Mouse (Mus musculus) erythroblast, adult 5-6 weeks (primary cell): ENCODE measurements around the gene Gm20696. TPM values are rescaled to one million over a fixed set of nuclear protein-coding genes. Genes with fewer than 3 reads are reported as not detected.

Experiments
- ATAC-seq: replicated peaks from 2 replicates; pipeline ENCODE4 v1.8.0; 2016; ENCODE audit warnings: moderate number of reproducible peaks, mild to moderate bottlenecking, moderate TSS enrichment, inconsistent platforms; ENCODE audit not compliant: poor library complexity, low FRiP score, severe bottlenecking
- total RNA-seq, 2 experiments: library from RNA; stranded (forward) in 1 of 2; stranded (reverse) in 1 of 2; fragments of 150-400 nt in 1 of 2; fragments of 200-764, 138-1000 nt in 1 of 2; gene quantifications; 2 replicates each; pipeline versions ENCODE4 v1.2.3 to v1.2.4; 2015 to 2017; ENCODE audit warnings: low replicate concordance in 2 of 2

Gm20696 gene
- total RNA-seq, 2 experiments from 2014 or later, result 2.7 to 3.7 TPM

GRCm38 (mm10) chr6:99260941-99261736 lies 405.5 kb downstream of the Gm20696 start:
- no peak for ATAC-seq

DNA sequence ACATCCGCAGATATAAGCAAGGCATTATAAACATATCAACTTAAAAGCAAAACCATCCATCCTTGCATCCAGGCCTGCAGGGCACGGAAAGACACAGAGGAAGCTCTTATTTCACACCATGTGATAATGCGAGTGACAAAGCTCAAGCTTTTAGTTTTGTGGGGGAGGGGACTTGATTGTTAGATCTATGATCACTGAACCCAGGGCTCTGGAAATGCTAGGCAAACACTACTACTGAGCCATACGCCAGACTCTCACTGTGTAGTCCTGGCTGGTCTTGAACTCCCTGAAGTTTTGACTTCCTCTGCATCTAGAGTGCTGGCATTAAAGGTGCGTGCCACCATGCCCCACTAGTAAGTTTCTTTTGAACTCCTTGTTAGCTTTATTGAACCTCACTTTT lies 408.3 kb downstream of the Gm20696 start:
- no peak for ATAC-seq

DNA sequence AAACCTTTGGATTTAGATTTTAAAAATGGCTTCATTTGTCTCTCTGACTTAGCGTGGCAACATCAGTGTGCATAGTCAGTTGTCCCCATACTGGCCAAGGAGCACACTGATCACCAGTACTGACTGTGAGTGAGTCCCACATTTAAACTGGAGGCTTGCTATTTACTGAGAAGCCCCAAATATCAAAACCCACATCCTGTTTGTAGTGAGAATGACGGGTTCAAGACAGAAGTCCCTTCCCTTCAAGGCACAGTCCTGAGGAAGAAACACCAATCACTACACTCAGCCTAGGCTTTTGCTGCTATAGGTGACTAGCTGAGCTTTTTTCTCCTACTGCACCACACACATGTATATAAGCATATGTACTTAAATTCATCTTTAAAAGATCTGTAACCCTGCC lies 408.9 kb downstream of the Gm20696 start:
- ATAC-seq, result no peak

- no peak for ATAC-seq
Measured at GRCm38 (mm10) chr6:99253331-99253730, 413.3 kb downstream of the Gm20696 start.

DNA sequence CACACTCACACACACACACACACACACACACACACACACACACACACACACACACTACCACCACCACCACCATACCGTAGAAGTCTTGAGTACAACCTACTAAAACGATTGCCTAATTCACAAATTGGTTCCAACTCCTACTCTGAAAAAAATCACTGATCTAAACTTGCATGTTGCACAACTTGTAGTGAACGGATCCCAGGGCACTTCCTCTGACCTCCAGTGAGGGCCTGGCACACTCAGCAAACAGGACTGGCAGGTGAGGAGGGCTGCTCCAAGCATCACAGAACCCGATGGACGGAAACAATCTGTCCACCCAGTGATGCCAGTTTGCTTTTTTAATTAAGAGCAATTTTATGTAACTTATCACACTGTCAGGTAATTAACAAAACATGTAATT lies 413.8 kb downstream of the Gm20696 start:
- no peak for ATAC-seq

DNA sequence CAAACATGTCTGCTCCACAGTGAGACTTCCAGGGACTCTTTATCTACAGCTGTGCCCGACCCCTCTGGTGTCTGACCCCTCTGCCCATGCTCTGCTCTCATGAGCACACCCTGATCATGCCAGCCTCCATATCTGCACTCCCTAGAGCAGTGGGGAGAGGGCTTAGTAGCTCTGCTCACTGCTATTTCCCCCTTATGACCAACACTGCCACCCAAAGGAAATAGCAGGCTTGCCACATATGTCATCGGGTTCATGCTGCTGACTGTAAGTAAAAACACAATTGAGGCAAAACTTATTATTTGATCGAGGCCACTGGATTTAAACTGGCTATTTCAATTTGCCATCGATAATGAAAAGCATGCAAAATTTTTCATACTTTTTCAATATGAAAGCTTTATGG lies 414.7 kb downstream of the Gm20696 start:
- no peak for ATAC-seq

GRCm38 (mm10) chr6:99251222-99251621 lies 415.4 kb downstream of the Gm20696 start:
- ATAC-seq, result no peak

DNA sequence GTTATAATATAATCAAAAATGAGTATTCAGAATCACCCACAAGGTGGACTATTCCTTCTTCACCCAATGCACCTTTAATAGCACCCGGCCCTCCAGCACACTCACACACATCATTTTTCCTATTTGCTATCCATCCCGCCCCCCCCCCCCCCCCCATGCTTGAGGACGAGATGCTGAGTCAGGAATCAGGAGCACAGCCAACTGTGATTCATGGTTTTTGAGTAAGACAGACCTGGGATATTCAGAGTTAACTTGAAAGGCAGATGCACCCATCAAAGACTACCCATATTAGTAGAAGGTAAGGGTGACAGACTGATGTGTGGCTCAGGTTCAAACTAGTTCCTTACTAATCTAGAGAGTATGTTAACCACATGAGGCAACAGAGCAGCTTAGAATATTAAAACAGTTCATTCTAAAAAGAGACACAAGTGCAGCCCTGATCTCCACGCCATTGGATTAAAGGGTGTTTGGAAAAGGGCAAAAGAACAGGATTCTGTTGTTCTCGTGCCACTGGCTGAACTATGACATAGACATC lies 417.0 kb downstream of the Gm20696 start:
- no peak for ATAC-seq

DNA sequence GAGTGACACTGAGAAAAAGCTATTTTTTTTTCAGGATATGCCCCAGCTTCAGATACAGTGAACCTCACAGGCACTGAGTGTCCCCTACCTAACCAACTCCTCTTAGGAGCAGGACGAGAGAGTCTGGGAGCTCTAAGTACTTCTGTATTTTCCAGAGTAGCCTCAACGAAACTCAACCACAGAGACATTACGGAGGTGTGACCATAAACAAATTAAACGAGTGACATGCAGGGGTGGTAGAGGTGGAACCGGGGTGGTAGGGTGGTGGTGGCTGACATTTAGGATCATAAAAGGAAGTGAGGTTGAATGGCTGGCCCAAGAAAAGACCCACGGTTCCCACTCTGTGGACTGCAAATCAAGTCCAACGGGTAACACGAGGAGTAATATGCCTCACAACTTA lies 418.2 kb downstream of the Gm20696 start:
- no peak for ATAC-seq

- no peak for ATAC-seq
Measured at GRCm38 (mm10) chr6:99241625-99242395, 424.8 kb downstream of the Gm20696 start.

DNA sequence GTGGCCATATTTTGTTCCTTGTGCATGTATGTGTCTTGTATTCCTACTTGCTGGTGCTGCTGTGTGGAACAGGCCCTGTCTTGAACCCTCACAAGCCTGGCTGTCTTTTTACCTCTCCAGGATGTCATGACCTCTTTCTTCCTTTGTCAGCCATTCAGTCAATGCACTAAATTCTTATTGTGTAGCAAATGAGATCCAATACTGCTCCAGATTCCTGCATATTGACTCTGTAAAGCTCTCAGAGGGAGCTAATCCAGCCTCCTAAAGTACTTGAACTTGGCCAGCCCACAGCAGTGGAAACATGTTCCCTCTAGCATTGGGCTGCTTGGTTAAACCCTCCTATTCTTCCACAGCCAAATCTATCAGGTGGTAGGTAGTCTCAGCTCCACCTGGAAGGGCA lies 425.8 kb downstream of the Gm20696 start:
- ATAC-seq, result no peak

GRCm38 (mm10) chr6:99235588-99235987 lies 431.0 kb downstream of the Gm20696 start:
- ATAC-seq, result no peak

DNA sequence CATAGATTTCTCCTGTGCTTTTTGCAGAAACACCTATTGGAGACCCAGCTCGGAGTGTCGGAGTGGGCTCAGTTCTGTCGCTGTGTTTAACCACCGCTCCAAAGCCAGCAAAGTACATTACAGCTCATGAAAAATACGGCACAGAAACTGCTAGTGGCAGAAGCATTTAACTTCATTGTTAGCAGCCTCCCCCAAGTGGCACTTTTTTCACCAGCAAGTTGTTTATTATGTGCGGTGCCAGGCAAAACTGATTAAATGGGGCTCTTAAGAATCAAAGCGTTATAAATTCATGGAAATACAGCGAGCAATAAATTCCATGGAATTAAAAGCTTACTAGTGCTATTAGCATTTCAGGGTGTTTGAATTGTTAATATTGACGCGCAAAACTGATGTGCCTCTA lies 433.2 kb downstream of the Gm20696 start:
- no peak for ATAC-seq

GRCm38 (mm10) chr6:99228336-99228870 lies 438.2 kb downstream of the Gm20696 start:
- ATAC-seq, result no peak

GRCm38 (mm10) chr6:99221147-99221546 lies 445.4 kb downstream of the Gm20696 start:
- no peak for ATAC-seq

DNA sequence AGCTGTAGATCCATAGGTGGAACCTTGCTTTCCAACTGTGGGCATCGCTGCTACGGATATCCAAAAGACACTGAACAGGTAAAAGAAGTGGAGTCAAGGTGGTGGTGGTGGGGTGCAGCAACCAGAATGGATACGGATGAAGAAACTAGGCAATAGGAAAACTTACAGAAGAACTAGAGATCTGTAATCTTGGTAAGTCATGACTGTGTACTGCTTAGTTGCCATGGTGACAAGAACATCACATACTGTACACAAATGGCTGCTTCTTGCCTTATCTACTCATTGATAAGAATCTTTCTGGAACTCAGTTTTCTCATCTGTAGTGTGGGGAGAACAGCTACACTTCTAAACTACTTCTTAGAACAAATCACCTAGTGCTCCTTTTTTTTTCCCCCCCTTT lies 446.1 kb downstream of the Gm20696 start:
- no peak for ATAC-seq

GRCm38 (mm10) chr6:99217846-99218245 lies 448.8 kb downstream of the Gm20696 start:
- ATAC-seq, result no peak

DNA sequence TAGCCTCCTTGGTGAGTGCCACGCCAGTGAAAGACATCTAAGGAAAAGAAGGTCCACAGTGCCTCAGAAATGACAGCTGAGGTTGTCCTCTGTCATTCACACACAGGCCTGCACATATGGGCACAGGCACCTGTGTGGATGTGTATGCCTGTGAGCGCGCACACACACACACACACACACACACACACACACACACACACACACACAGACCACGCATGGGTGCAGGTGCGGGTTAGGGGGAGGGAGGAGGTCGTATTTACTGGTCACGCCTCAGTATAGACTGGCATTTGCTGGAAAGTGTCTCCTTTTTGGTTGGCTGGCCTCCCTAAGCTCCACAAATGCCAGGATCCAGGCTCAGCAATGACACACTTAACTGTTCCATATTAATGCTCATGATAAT lies 449.4 kb downstream of the Gm20696 start:
- ATAC-seq, result no peak

- ATAC-seq, result no peak
Measured at GRCm38 (mm10) chr6:99212461-99212860, 454.1 kb downstream of the Gm20696 start.

GRCm38 (mm10) chr6:99211663-99212333 lies 454.8 kb downstream of the Gm20696 start:
- no peak for ATAC-seq
